8 mouse cellular contexts compared by ENCODE assay signal in genomic region chr11:118200834-118201830, GRCm38 (mm10). TPM values are rescaled to one million over a fixed set of nuclear protein-coding genes. Genes with fewer than 3 reads are reported as not detected.
DNase-seq lines count a peak whose midpoint lies in the region; ATAC-seq and TF ChIP-seq lines count a peak whose summit lies in the region.

No protein-coding gene starts in this region.

- TF ChIP-seq CTCF in CH12.LX (conservative IDR thresholded peaks at IDR 0.05 in 1 of 2, IDR thresholded peaks at IDR 0.05 in 1 of 2; ENCODE audit: low read depth in 2 of 2, low read length in 2 of 2), result no peak
- TF ChIP-seq CTCF in forebrain, postnatal 0 days (IDR thresholded peaks at IDR 0.05; ENCODE audit: low read depth), result no peak

- dilution Hi-C loops in CH12.LX (cut with MboI; ENCODE audit: extremely low pct_ligation_motif_present, extremely low pct_unique_long_range_greater_than_20kb, low sequenced_read_pairs), result no loop called here

- peaks cover 63 to 100% of the 10 kb centered on the region in 2 experiments for H3K4me1 ChIP-seq in CH12.LX (ENCODE audit: control insufficient read depth in 1 of 2, insufficient read depth in 2 of 2)
- H3K4me1 ChIP-seq in forebrain, postnatal 0 days (ENCODE audit: insufficient read depth), result peaks cover 58% of the 10 kb centered on the region
- peaks cover 72% of the 10 kb centered on the region for H3K4me1 ChIP-seq in limb, embryonic 15.5 days
- H3K4me1 ChIP-seq in stomach, embryonic 16.5 days (ENCODE audit: control insufficient read depth, insufficient read depth, low read length), result peaks cover 68% of the 10 kb centered on the region

- H3K27me3 ChIP-seq in CH12.LX (replicated peaks), result no peaks in the 10 kb centered on the region
- H3K27me3 ChIP-seq in forebrain, postnatal 0 days (ENCODE audit: insufficient read depth, low read length), result no peaks in the 10 kb centered on the region
- H3K27me3 ChIP-seq in limb, embryonic 15.5 days, result no peaks in the 10 kb centered on the region
- H3K27me3 ChIP-seq in stomach, embryonic 16.5 days (ENCODE audit: control insufficient read depth, insufficient read depth, low read length), result no peaks in the 10 kb centered on the region

- H3K4me3 ChIP-seq in CH12.LX (replicated peaks in 1 of 3; ENCODE audit: low read depth in 2 of 3, low read length in 2 of 3, poor library complexity in 1 of 3), result peak overlapping the region in 1 of 3 experiments; percentile 43
- H3K4me3 ChIP-seq in forebrain, postnatal 0 days (ENCODE audit: low read depth, low read length), result peak overlapping the region; percentile 45
- peak overlapping the region; percentile 0; the same call in 1 of the 2 replicates for H3K4me3 ChIP-seq in limb, embryonic 15.5 days
- H3K4me3 ChIP-seq in stomach, embryonic 16.5 days (replicated peaks; ENCODE audit: low read length), result no peak overlapping the region

- peaks cover 90% of the 10 kb centered on the region for H3K79me2 ChIP-seq in CH12.LX (replicated peaks; ENCODE audit: control insufficient read depth, extremely low read depth, insufficient read depth, poor library complexity, severe bottlenecking)

- in situ Hi-C loops in CH12.LX (cut with MboI; ENCODE audit: low pct_ligation_motif_present, low pct_unique_long_range_greater_than_20kb, low sequenced_read_pairs), result loop anchor here (5.0 kb wide), 1 partner anchor 44 kb away; no protein-coding TSS in a partner anchor

- no peak for TF ChIP-seq EP300 in CH12.LX (IDR thresholded peaks at IDR 0.05; ENCODE audit: low read length)

- H3K4me2 ChIP-seq in CH12.LX (ENCODE audit: insufficient read depth, low read depth, poor library complexity, severe bottlenecking), result no peak overlapping the region
- H3K4me2 ChIP-seq in forebrain, postnatal 0 days (ENCODE audit: low read depth), result peak overlapping the region; percentile 84
- peak overlapping the region; percentile 71 for H3K4me2 ChIP-seq in limb, embryonic 15.5 days
- H3K4me2 ChIP-seq in stomach, embryonic 16.5 days (ENCODE audit: low read depth, low read length), result peak overlapping the region; percentile 59

- DNase-seq in cerebellum, adult 18-20 months, result peak; percentile 25 to 54
- DNase-seq in cerebellum, postnatal 4 days (ENCODE audit: low spot score in 2 of 2), result no peak
- no peak for DNase-seq in CH12.LX (ENCODE audit: extremely low read depth)
- no peak for DNase-seq in forebrain, postnatal 0 days
- DNase-seq in left cerebral cortex, adult 11 months (ENCODE audit: low spot score), result no peak

- no peak for TF ChIP-seq RAD21 in CH12.LX (IDR thresholded peaks at IDR 0.05; ENCODE audit: low read depth, low read length)

- H3K9ac ChIP-seq in CH12.LX (ENCODE audit: insufficient read depth, low read depth), result no peak overlapping the region
- peak overlapping the region; percentile 72 for H3K9ac ChIP-seq in forebrain, postnatal 0 days
- no peak overlapping the region for H3K9ac ChIP-seq in limb, embryonic 15.5 days
- H3K9ac ChIP-seq in stomach, embryonic 16.5 days (ENCODE audit: low read length), result peak overlapping the region; percentile 46

- TF ChIP-seq POLR2A in CH12.LX (IDR thresholded peaks at IDR 0.05; ENCODE audit: low read depth, low read length), result no peak

- no peak overlapping the region for H3K27ac ChIP-seq in CH12.LX (ENCODE audit: insufficient read depth, low read depth)
- peak overlapping the region; percentile 96 for H3K27ac ChIP-seq in forebrain, postnatal 0 days (ENCODE audit: low read depth, low read length)
- peak overlapping the region; percentile 67 for H3K27ac ChIP-seq in limb, embryonic 15.5 days
- H3K27ac ChIP-seq in stomach, embryonic 16.5 days (ENCODE audit: low read length), result peak overlapping the region; percentile 82

- peaks cover 46 to 96% of the 10 kb centered on the region in 2 experiments for H3K36me3 ChIP-seq in CH12.LX (replicated peaks in 1 of 2; ENCODE audit: control insufficient read depth in 1 of 2, insufficient read depth in 1 of 2, low read length in 1 of 2)
- no peaks in the 10 kb centered on the region for H3K36me3 ChIP-seq in forebrain, postnatal 0 days (ENCODE audit: insufficient read depth)
- no peaks in the 10 kb centered on the region for H3K36me3 ChIP-seq in limb, embryonic 15.5 days
- no peaks in the 10 kb centered on the region for H3K36me3 ChIP-seq in stomach, embryonic 16.5 days (ENCODE audit: control insufficient read depth, insufficient read depth, low read length)

- ATAC-seq in forebrain, postnatal 0 days, result no peak
- no peak for ATAC-seq in limb, embryonic 15.5 days (ENCODE audit: insufficient number of reproducible peaks, low FRiP score, low TSS enrichment, low read depth)
- ATAC-seq in stomach, embryonic 16.5 days (ENCODE audit: insufficient read depth, low FRiP score), result no peak
- ATAC-seq in megakaryocyte-erythroid progenitor cell, adult 5-6 weeks (replicated peaks; ENCODE audit: low FRiP score, low TSS enrichment, poor library complexity, severe bottlenecking), result no peak

- 42% methylated on average over 11 of the region's 11 CpGs for WGBS in forebrain, postnatal 0 days
- whole genome bisulfite sequencing in limb, embryonic 15.5 days, result 11% methylated on average over 11 of the region's 11 CpGs
- 21% methylated on average over 11 of the region's 11 CpGs for WGBS in stomach, embryonic 16.5 days

- no peaks in the 10 kb centered on the region for H3K9me3 ChIP-seq in CH12.LX (replicated peaks; ENCODE audit: low read length)
- H3K9me3 ChIP-seq in forebrain, postnatal 0 days (ENCODE audit: low read length), result no peaks in the 10 kb centered on the region
- H3K9me3 ChIP-seq in limb, embryonic 15.5 days, result no peaks in the 10 kb centered on the region
- no peaks in the 10 kb centered on the region for H3K9me3 ChIP-seq in stomach, embryonic 16.5 days (replicated peaks; ENCODE audit: control insufficient read depth, low read length)

TF ChIP-seq in CH12.LX, 34 proteins besides CTCF, POLR2A, EP300 and RAD21:
- peak; percentile 21; the same call in 1 of the 2 replicates for TF ChIP-seq ETS1 (conservative IDR thresholded peaks at IDR 0.05; ENCODE audit: low read depth, low read length)
- TF ChIP-seq MAZ (IDR thresholded peaks at IDR 0.05; ENCODE audit: low read depth, low read length), result no peak
- TF ChIP-seq MAFK (IDR thresholded peaks at IDR 0.05; ENCODE audit: insufficient replicate concordance, low read length), result peak; percentile 64; the same call in 1 of the 2 replicates
TF ChIP-seq in CH12.LX: peak in this region for 2.

RNA-seq across cellular contexts. Expression of gene Cyth1, which starts 47.3 kb away (rescaled TPM):
- total RNA-seq in CH12.LX (2012; rRNA removed) (47.8 and 49.7 TPM in 2 replicates), CH12.LX (2014; rRNA removed) (108 and 122 TPM in 2 replicates)
- 79.7 and 127 TPM in 2 replicates for polyA plus RNA-seq in CH12.LX (2012; ENCODE audit: insufficient read length, low read depth)
- total RNA-seq in forebrain, postnatal 0 days (2014; rRNA removed), result 64.1 and 74.1 TPM in 2 replicates
- polyA plus RNA-seq in forebrain, postnatal 0 days (2015; fragmentation: Nextera tagmentation; extraction: Ambion mirVana), result 23.7 and 24.2 TPM in 2 replicates
- 16.1 and 16.2 TPM in 2 replicates for polyA plus RNA-seq in limb, embryonic 15.5 days (2015; fragmentation: Nextera tagmentation; extraction: Ambion mirVana)
- polyA plus RNA-seq in stomach, embryonic 16.5 days (2015; fragmentation: Nextera tagmentation; extraction: Ambion mirVana), result 10.6 and 12.2 TPM in 2 replicates
- 6.8 and 14.3 TPM in 2 replicates for total RNA-seq in megakaryocyte-erythroid progenitor cell, adult 5-6 weeks (2014; fragmentation: Nextera tagmentation)
- total RNA-seq in megakaryocyte-erythroid progenitor cell, adult 5-6 weeks (2017), result 11.2 and 17.7 TPM in 2 replicates

Comparison
In these comparisons a context has a peak if more than half of its experiments do, and no peak if none do; other contexts are left out.
1. DNase-seq: peak in cerebellum, adult 18-20 months (2 of 2); none in cerebellum, postnatal 4 days (0 of 2), CH12.LX (single experiment), forebrain, postnatal 0 days (single experiment) and left cerebral cortex, adult 11 months (single experiment).
2. H3K9ac ChIP-seq: peak in forebrain, postnatal 0 days (single experiment) and stomach, embryonic 16.5 days (single experiment); none in CH12.LX (single experiment) and limb, embryonic 15.5 days (single experiment).